Mouse (Mus musculus) forelimb bud, embryonic 11.5 days (tissue): ENCODE data around the gene Fbxl20.

Source experiments
- DNase-seq: peaks from one replicate; pipeline ENCODE4 v3.0.0-alpha.2; 2012; ENCODE audit warnings: low read depth, low spot score

Gene Fbxl20

GRCm38 (mm10) chr11:98090583-98090982 lies 59.6 kb downstream of the Fbxl20 start:
- DNase-seq, result no peak

GRCm38 (mm10) chr11:98088224-98088623 lies 62.0 kb downstream of the Fbxl20 start:
- no peak for DNase-seq

GRCm38 (mm10) chr11:98086574-98086973 lies 63.6 kb downstream of the Fbxl20 start:
- no peak for DNase-seq

- DNase-seq, result no peak
These were observed 64.1 kb downstream of the Fbxl20 start for GRCm38 (mm10) chr11:98086141-98086540.

GRCm38 (mm10) chr11:98082745-98083144 lies 67.5 kb downstream of the Fbxl20 start:
- no peak for DNase-seq

- no peak for DNase-seq
These were observed 69.8 kb downstream of the Fbxl20 start for GRCm38 (mm10) chr11:98080450-98080849.

- DNase-seq, result no peak
These were observed 73.1 kb downstream of the Fbxl20 start for GRCm38 (mm10) chr11:98077086-98077485.

- peak; percentile 89 for DNase-seq
These were observed 74.9 kb downstream of the Fbxl20 start for GRCm38 (mm10) chr11:98075195-98075808.

GRCm38 (mm10) chr11:98073442-98073841 lies 76.8 kb downstream of the Fbxl20 start:
- DNase-seq, result no peak

- DNase-seq, result no peak
These were observed 82.9 kb downstream of the Fbxl20 start for GRCm38 (mm10) chr11:98067255-98067654.

- DNase-seq, result no peak
These were observed 84.0 kb downstream of the Fbxl20 start for GRCm38 (mm10) chr11:98066201-98066600.

- no peak for DNase-seq
These were observed 88.2 kb downstream of the Fbxl20 start for GRCm38 (mm10) chr11:98061904-98062562.

GRCm38 (mm10) chr11:98061441-98061840 lies 88.8 kb downstream of the Fbxl20 start:
- no peak for DNase-seq

- DNase-seq, result no peak
These were observed 90.0 kb downstream of the Fbxl20 start for GRCm38 (mm10) chr11:98060104-98060692.

- no peak for DNase-seq
These were observed 90.5 kb downstream of the Fbxl20 start for GRCm38 (mm10) chr11:98059662-98060061.

GRCm38 (mm10) chr11:98057998-98058397 lies 92.2 kb downstream of the Fbxl20 start:
- no peak for DNase-seq

GRCm38 (mm10) chr11:98057466-98057865 lies 92.7 kb downstream of the Fbxl20 start:
- DNase-seq, result no peak

GRCm38 (mm10) chr11:98052989-98053834 lies 97.0 kb downstream of the Fbxl20 start, which contains the start of gene Stac2:
TSS of gene Stac2 (minus strand) at chr11:98053462.
- DNase-seq, result peak; percentile 79

- no peak for DNase-seq
These were observed 97.8 kb downstream of the Fbxl20 start for GRCm38 (mm10) chr11:98052129-98052988.

GRCm38 (mm10) chr11:98051611-98052128 lies 98.5 kb downstream of the Fbxl20 start:
- DNase-seq, result no peak

GRCm38 (mm10) chr11:98050940-98051339 lies 99.3 kb downstream of the Fbxl20 start:
- no peak for DNase-seq
